Mouse (Mus musculus): ENCODE results near the gene Pnkd. TPM values are rescaled to one million over a fixed set of nuclear protein-coding genes. Genes with fewer than 3 reads are reported as not detected.
"Not testable (repeated sequence)": the region's sequence is repeated elsewhere in the genome, so short reads cannot be mapped to it uniquely, and the experiment has no call there.

The Pnkd gene
- polyA plus RNA-seq, 1 experiment from 2014 or later, result 133 TPM

- 69% methylated on average over 3 of the region's 3 CpGs for WGBS
- H3K36me3 ChIP-seq (ENCODE audit: control insufficient read depth, insufficient read depth, low read length), result no peaks in the 10 kb centered on the region
- no peaks in the 10 kb centered on the region for H3K4me1 ChIP-seq (ENCODE audit: control insufficient read depth, insufficient read depth, low read length)
- no peak overlapping the region for H3K9ac ChIP-seq (ENCODE audit: low read depth, low read length)
- H3K27ac ChIP-seq (replicated peaks; ENCODE audit: low read depth, low read length), result no peak overlapping the region
- no peak overlapping the region for H3K4me3 ChIP-seq (ENCODE audit: low read depth, low read length)
- no peak for DNase-seq (ENCODE audit: low spot score)
- H3K27me3 ChIP-seq (replicated peaks; ENCODE audit: control insufficient read depth, insufficient read depth, low read length), result no peaks in the 10 kb centered on the region
- H3K9me3 ChIP-seq (ENCODE audit: control insufficient read depth, low read length), result no peaks in the 10 kb centered on the region
- no peak overlapping the region for H3K4me2 ChIP-seq (ENCODE audit: low read depth, low read length)
- ATAC-seq (ENCODE audit: low read depth), result no peak
Observed at GRCm38 (mm10) chr1:74321396-74321795, 36.7 kb downstream of the Pnkd start.

- not testable (repeated sequence) for H3K4me3 ChIP-seq (ENCODE audit: low read depth, low read length); H3K9me3 ChIP-seq (ENCODE audit: control insufficient read depth, low read length); H3K9ac ChIP-seq (ENCODE audit: low read depth, low read length); H3K36me3 ChIP-seq (ENCODE audit: control insufficient read depth, insufficient read depth, low read length); H3K27me3 ChIP-seq (replicated peaks; ENCODE audit: control insufficient read depth, insufficient read depth, low read length); H3K27ac ChIP-seq (replicated peaks; ENCODE audit: low read depth, low read length); H3K4me2 ChIP-seq (ENCODE audit: low read depth, low read length); ATAC-seq (ENCODE audit: low read depth); DNase-seq (ENCODE audit: low spot score); H3K4me1 ChIP-seq (ENCODE audit: control insufficient read depth, insufficient read depth, low read length)
- WGBS, result 70% methylated on average over 2 of the region's 2 CpGs
Observed at GRCm38 (mm10) chr1:74326916-74327315, 42.2 kb downstream of the Pnkd start.

GRCm38 (mm10) chr1:74329899-74330431 lies 45.2 kb downstream of the Pnkd start:
- Histone ChIP-seq H3K9me3 (ENCODE audit: control insufficient read depth, low read length) (no peaks in the 10 kb centered on the region), H3K36me3 (ENCODE audit: control insufficient read depth, insufficient read depth, low read length) (no peaks in the 10 kb centered on the region), H3K4me3 (ENCODE audit: low read depth, low read length) (no peak overlapping the region), H3K27me3 (replicated peaks; ENCODE audit: control insufficient read depth, insufficient read depth, low read length) (no peaks in the 10 kb centered on the region), H3K27ac (replicated peaks; ENCODE audit: low read depth, low read length) (no peak overlapping the region), H3K9ac (ENCODE audit: low read depth, low read length) (no peak overlapping the region), H3K4me1 (ENCODE audit: control insufficient read depth, insufficient read depth, low read length) (peaks cover 17% of the 10 kb centered on the region), H3K4me2 (ENCODE audit: low read depth, low read length) (no peak overlapping the region)
- no peak for DNase-seq (ENCODE audit: low spot score)
- no peak for ATAC-seq (ENCODE audit: low read depth)
- 76% methylated on average over 7 of the region's 7 CpGs for WGBS

GRCm38 (mm10) chr1:74331046-74331681 lies 46.4 kb downstream of the Pnkd start:
- H3K27ac ChIP-seq (replicated peaks; ENCODE audit: low read depth, low read length), result no peak overlapping the region
- H3K4me1 ChIP-seq (ENCODE audit: control insufficient read depth, insufficient read depth, low read length), result peaks cover 18% of the 10 kb centered on the region
- DNase-seq (ENCODE audit: low spot score) (no peak), ATAC-seq (ENCODE audit: low read depth) (no peak)
- H3K9me3 ChIP-seq (ENCODE audit: control insufficient read depth, low read length), result no peaks in the 10 kb centered on the region
- H3K27me3 ChIP-seq (replicated peaks; ENCODE audit: control insufficient read depth, insufficient read depth, low read length), result no peaks in the 10 kb centered on the region
- no peaks in the 10 kb centered on the region for H3K36me3 ChIP-seq (ENCODE audit: control insufficient read depth, insufficient read depth, low read length)
- no peak overlapping the region for H3K4me3 ChIP-seq (ENCODE audit: low read depth, low read length)
- WGBS, result 78% methylated on average over 4 of the region's 4 CpGs
- H3K9ac ChIP-seq (ENCODE audit: low read depth, low read length), result no peak overlapping the region
- H3K4me2 ChIP-seq (ENCODE audit: low read depth, low read length), result no peak overlapping the region

- Histone ChIP-seq H3K9ac (ENCODE audit: low read depth, low read length) (peak overlapping the region; percentile 70), H3K4me1 (ENCODE audit: control insufficient read depth, insufficient read depth, low read length) (peaks cover 18% of the 10 kb centered on the region), H3K9me3 (ENCODE audit: control insufficient read depth, low read length) (no peaks in the 10 kb centered on the region), H3K36me3 (ENCODE audit: control insufficient read depth, insufficient read depth, low read length) (no peaks in the 10 kb centered on the region), H3K4me3 (ENCODE audit: low read depth, low read length) (peak overlapping the region; percentile 56), H3K27ac (replicated peaks; ENCODE audit: low read depth, low read length) (peak overlapping the region; percentile 77), H3K4me2 (ENCODE audit: low read depth, low read length) (peak overlapping the region; percentile 89), H3K27me3 (replicated peaks; ENCODE audit: control insufficient read depth, insufficient read depth, low read length) (no peaks in the 10 kb centered on the region)
- ATAC-seq (ENCODE audit: low read depth) (peak; percentile 95), DNase-seq (ENCODE audit: low spot score) (peak; percentile 98)
- WGBS, result 0% methylated on average over 24 of the region's 36 CpGs
Observed at GRCm38 (mm10) chr1:74332241-74332763, 47.6 kb downstream of the Pnkd start.

GRCm38 (mm10) chr1:74332930-74333329 lies 48.2 kb downstream of the Pnkd start:
- Histone ChIP-seq H3K4me1 (ENCODE audit: control insufficient read depth, insufficient read depth, low read length) (peaks cover 18% of the 10 kb centered on the region), H3K27me3 (replicated peaks; ENCODE audit: control insufficient read depth, insufficient read depth, low read length) (no peaks in the 10 kb centered on the region), H3K36me3 (ENCODE audit: control insufficient read depth, insufficient read depth, low read length) (no peaks in the 10 kb centered on the region), H3K9ac (ENCODE audit: low read depth, low read length) (peak overlapping the region; percentile 70), H3K9me3 (ENCODE audit: control insufficient read depth, low read length) (no peaks in the 10 kb centered on the region), H3K4me2 (ENCODE audit: low read depth, low read length) (peak overlapping the region; percentile 89), H3K27ac (replicated peaks; ENCODE audit: low read depth, low read length) (peak overlapping the region; percentile 77), H3K4me3 (ENCODE audit: low read depth, low read length) (peak overlapping the region; percentile 56)
- no peak for ATAC-seq (ENCODE audit: low read depth)
- no peak for DNase-seq (ENCODE audit: low spot score)
- 4% methylated on average over 8 of the region's 9 CpGs for WGBS

GRCm38 (mm10) chr1:74334607-74335006 lies 49.9 kb downstream of the Pnkd start:
- Histone ChIP-seq H3K9ac (ENCODE audit: low read depth, low read length) (no peak overlapping the region), H3K27ac (replicated peaks; ENCODE audit: low read depth, low read length) (no peak overlapping the region), H3K9me3 (ENCODE audit: control insufficient read depth, low read length) (no peaks in the 10 kb centered on the region), H3K36me3 (ENCODE audit: control insufficient read depth, insufficient read depth, low read length) (no peaks in the 10 kb centered on the region), H3K27me3 (replicated peaks; ENCODE audit: control insufficient read depth, insufficient read depth, low read length) (no peaks in the 10 kb centered on the region), H3K4me3 (ENCODE audit: low read depth, low read length) (no peak overlapping the region), H3K4me1 (ENCODE audit: control insufficient read depth, insufficient read depth, low read length) (peaks cover 18% of the 10 kb centered on the region), H3K4me2 (ENCODE audit: low read depth, low read length) (0 out of 2 replicates have a peak overlapping the region, but pooled peaks have one; percentile 5)
- ATAC-seq (ENCODE audit: low read depth) (no peak), DNase-seq (ENCODE audit: low spot score) (no peak)
- 76% methylated on average over 3 of the region's 3 CpGs for WGBS

GRCm38 (mm10) chr1:74335033-74335432 lies 50.3 kb downstream of the Pnkd start:
- no peak for DNase-seq (ENCODE audit: low spot score)
- Histone ChIP-seq H3K9me3 (ENCODE audit: control insufficient read depth, low read length) (no peaks in the 10 kb centered on the region), H3K4me2 (ENCODE audit: low read depth, low read length) (no peak overlapping the region), H3K27ac (replicated peaks; ENCODE audit: low read depth, low read length) (no peak overlapping the region), H3K4me3 (ENCODE audit: low read depth, low read length) (no peak overlapping the region), H3K4me1 (ENCODE audit: control insufficient read depth, insufficient read depth, low read length) (peaks cover 16% of the 10 kb centered on the region), H3K9ac (ENCODE audit: low read depth, low read length) (no peak overlapping the region), H3K27me3 (replicated peaks; ENCODE audit: control insufficient read depth, insufficient read depth, low read length) (no peaks in the 10 kb centered on the region), H3K36me3 (ENCODE audit: control insufficient read depth, insufficient read depth, low read length) (no peaks in the 10 kb centered on the region)
- WGBS, result 24% methylated on average over 4 of the region's 4 CpGs
- no peak for ATAC-seq (ENCODE audit: low read depth)

Data from embryonic facial prominence, embryonic 14.5 days (tissue).